Mouse (Mus musculus): Measurements from ENCODE around the gene Gtdc1.

The Gtdc1 gene

GRCm38 (mm10) chr2:44526110-44527032 lies 401.1 kb downstream of the Gtdc1 start:
- DNase-seq (ENCODE audit: low spot score in 2 of 2), result no peak

GRCm38 (mm10) chr2:44525187-44525919 lies 402.1 kb downstream of the Gtdc1 start:
- DNase-seq (ENCODE audit: low spot score in 2 of 2), result no peak

DNA sequence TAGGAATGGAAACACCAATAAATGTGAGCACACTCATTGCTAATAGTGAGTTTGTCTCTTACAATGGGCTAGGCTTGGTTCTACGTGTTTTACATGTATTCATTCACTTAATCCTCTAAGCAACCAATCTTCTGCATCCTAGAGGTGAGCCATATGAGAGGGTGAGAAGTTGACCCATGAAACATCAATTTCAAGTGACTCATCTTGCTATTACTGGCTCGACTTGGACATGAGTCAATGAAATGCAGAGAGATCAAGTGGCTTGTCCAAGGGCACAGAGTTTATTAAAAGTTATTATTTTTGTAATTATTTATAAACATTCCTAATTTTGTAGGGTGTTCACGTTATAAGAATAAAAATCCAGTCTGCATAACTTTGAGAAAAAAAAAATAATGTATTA lies 408.2 kb downstream of the Gtdc1 start:
- no peak for DNase-seq (ENCODE audit: low spot score in 2 of 2)

- no peak for DNase-seq (ENCODE audit: low spot score in 2 of 2)
Observed at GRCm38 (mm10) chr2:44518085-44518484, 409.4 kb downstream of the Gtdc1 start.

Data from right cerebral cortex, adult 2 months (tissue).